Mouse (Mus musculus) thymus, postnatal 10 days (tissue): ENCODE data around the gene Gm49416.

Experiments used
- DNase-seq, 2 experiments: peaks; one replicate each; pipeline ENCODE4 v3.0.0; 2021; ENCODE audit warnings: low spot score in 2 of 2

The Gm49416 gene

GRCm38 (mm10) chr19:8920073-8920736 lies 31.5 kb downstream of the Gm49416 start, which contains the start of gene B3gat3:
TSS of gene B3gat3 (plus strand) at chr19:8920374.
- DNase-seq: peak; percentile 65 to 73

GRCm38 (mm10) chr19:8920836-8921291 lies 32.1 kb downstream of the Gm49416 start:
- DNase-seq: no peak

DNA sequence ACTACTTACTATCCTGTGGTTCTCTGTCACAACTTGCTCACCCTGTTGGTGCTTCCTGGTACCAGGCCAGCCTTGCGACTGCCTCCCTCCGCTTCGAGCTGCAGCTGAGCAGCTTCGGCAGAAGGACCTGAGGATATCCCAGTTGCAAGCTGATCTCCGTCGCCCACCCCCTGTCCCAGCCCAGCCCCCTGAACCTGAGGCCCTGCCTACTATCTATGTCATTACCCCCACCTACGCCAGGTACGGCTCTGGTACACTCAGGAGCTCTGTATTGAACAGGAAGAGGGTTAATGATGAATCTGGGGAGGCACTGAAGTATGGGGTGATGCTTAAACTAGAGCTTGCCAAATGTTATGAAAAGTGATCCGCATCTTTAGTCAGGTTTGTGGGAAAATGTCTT lies 33.0 kb downstream of the Gm49416 start:
- no peak for DNase-seq

DNA sequence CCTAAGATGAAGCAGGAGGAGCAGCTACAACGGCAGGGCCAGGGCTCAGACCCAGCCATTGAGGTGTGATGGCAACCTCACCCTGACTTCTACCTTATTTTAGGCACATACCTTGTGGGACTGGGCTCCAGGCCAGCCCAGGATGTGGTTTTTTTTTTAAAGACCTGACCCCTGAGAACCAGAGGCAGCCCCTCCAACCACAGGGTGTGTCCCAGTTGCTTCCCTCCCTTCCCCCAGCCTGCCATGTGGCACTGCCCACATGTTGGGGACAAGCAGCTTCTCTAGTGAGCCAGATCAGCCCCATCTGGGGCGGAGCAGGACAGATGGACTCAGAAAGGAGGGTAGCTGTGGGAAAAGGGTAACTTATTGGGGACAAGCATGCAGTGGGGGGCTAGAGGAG lies 38.0 kb downstream of the Gm49416 start:
- no peak for DNase-seq

- DNase-seq: no peak
Measured at GRCm38 (mm10) chr19:8927891-8928525, 39.3 kb downstream of the Gm49416 start.

- peak in 1 of 2 experiments; percentile 23 for DNase-seq
Measured at GRCm38 (mm10) chr19:8928689-8929223, 40.0 kb downstream of the Gm49416 start.

- peak; percentile 79 to 92 for DNase-seq
Measured at GRCm38 (mm10) chr19:8929224-8930088, 40.7 kb downstream of the Gm49416 start, which contains the start of the genes Rom1 and Eml3. TSS of gene Rom1 (minus strand) at chr19:8929356. TSS of gene Eml3 (plus strand) at chr19:8929552.

DNA sequence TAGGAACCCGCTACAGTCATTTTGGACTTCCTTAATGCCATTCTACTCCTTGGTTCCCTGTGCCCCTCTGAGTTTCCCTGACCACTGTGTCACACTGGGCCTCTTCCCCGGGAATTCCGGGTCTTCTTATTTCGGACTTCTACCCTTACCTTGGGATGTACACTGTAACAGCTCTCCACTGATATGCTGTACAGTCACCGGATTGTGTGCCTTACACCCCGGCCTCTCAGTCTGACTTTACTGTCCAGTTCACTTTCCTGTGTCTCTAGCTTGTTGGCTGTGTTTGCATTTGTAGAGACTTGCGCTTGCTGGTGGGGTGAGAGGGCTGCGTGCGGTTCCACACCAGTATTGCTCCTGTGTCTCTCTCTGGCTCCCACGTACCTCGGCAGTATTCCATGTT lies 41.4 kb downstream of the Gm49416 start:
- no peak for DNase-seq

DNA sequence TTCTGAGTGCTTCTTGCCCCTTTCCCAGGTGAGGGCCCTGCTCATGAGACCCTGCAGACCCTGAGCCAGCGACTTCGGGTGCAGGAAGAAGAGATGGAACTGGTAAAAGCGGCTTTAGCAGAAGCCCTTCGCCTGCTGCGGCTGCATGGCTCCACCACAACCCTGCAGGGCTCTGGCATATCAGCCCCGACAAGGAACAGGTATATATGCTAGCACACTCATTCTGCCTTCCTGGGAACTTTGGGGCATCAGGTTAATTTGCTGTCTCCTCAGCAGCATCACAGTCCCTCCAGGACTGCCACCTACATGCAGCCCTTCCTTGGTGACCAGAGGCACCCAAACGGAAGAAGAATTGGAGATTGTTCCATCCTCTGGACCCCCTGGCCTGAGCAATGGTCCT lies 42.0 kb downstream of the Gm49416 start:
- DNase-seq: no peak

DNA sequence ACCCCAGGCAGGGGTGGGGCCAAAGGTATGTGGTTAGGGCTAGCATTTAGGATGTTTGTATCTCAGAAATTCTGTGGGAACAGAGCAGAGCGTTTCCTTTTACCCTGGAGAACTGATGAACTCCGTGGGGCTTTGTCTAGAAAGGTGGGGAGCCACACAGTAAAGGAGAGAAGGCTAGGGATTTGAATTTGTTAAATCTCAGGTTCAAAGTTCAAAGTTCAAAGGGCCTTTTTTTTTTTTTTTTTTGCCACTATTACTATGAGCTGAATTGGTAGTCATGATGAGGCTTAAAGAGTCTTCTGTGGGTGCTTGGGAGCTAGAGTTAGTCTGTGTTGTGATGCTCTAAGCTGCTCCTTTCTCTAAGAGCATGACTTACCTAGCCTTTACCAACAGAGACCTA lies 48.0 kb downstream of the Gm49416 start:
- no peak for DNase-seq

- no peak for DNase-seq
Measured at GRCm38 (mm10) chr19:8940526-8941133, 51.9 kb downstream of the Gm49416 start.

GRCm38 (mm10) chr19:8941136-8941514 lies 52.4 kb downstream of the Gm49416 start:
- DNase-seq: peak in 1 of 2 experiments; percentile 36

DNA sequence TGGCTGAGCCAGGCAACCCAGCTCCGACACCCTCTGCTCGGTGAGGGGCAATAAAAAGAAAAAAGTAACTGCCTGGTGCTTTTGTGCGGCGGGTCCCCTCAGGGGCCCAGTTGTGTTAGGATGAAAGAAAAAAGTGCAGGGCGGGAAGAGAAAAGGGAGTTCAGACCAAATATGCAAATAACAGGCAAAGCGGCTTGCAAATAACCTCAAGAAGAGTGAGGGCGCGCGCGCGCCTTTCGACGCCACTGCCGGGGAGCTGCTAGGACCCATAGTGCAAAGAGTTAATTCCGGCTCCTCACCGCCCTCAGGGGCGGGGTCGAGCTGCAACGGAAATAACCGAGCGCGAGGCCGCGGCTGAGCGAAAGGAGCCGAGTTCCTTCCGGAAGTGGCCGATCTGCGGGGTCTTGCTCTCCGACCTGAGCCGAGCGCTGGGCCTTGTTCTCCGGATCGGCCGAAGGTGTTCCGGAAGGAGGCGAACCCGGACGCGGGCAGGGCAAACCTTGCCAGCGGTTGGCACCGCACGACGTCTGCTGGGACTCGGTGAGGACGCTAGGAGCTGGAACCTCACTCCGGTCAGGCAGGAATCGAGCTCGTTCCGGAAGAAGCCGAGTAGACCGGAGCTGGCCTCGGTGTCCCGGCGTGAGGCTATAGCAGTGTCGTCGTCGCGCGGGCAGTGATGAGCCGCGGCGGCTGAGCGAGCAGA lies 52.9 kb downstream of the Gm49416 start, which contains the start of gene Mta2:
TSS of gene Mta2 (plus strand) at position 361 of the 703 bp plus-strand sequence.
- DNase-seq: peak; percentile 96 to 98

DNA sequence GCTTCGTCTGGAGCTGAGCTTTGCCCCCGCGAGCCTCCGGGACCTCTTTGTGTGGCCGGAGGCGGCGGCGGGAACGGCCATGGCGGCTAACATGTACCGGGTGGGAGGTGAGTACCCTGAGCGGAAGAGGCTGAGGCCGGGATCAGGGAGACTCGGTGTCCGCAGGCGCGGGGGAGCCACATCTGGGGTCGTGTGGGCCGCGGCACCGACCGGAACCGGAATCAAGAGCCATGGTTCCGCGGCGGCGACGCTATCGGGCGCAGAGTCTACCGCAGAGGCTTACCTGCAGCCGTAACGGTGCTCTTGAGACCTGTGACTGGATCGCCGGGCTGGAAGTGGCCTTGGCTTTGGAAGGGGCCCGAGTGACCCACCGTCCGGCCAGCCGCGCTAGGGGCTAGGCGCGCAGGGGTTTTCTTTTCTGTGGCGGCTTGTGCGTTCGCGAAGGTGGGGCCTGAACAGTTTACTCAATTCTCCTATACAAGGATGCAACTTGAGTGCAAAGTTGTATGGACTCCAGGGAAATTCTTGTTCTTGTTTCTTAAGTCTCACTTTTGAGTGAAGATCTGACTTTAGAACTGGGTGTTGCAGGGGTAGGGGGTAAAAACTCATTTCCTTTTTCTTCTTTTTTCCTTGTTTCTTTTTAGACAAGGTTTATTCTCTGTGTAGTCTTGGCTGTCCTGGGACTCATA lies 53.7 kb downstream of the Gm49416 start:
- peak in 1 of 2 experiments; percentile 33 for DNase-seq

DNA sequence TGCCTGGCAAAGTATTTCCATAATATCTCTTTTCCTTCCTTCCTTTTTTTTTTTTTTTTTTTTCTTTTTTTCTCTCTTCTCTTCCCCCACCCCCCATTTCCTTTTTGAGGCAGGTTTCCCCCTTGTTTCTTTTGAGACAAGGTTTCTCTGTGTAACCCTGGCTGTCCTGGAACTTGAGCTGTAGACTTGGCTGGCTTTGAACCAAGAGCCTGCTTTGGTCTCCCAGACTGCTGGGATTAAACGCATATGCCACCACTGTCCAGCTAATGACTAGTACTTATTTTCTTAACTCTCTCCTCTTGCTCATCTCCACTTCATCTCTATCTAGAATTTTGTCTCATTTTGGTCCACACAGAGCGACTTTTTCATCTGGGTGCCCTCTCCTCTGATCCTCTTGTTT lies 54.3 kb downstream of the Gm49416 start:
- DNase-seq: no peak

DNA sequence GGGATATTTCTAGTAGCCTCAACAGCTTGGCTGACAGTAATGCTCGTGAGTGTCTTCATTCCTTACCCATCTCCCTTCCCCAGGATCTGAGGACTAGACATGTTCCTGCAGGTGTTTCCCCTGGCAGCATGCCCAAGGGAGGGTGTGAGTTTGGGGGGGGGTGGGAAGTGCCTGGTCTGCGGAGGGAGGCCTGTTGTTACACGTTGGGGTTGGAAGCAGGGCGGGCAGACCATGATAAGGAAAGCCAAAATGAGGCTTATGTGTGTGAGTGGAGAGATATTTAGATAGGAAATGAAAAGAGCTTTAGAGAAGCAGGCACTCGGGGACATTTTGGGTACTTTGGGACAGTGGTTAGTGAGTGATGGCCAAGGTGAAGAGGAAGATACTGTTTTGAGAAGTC lies 55.3 kb downstream of the Gm49416 start:
- no peak for DNase-seq

GRCm38 (mm10) chr19:8944750-8945149 lies 56.0 kb downstream of the Gm49416 start:
- peak in 1 of 2 experiments; percentile 58 for DNase-seq
